Mouse (Mus musculus) lung, postnatal 0 days (tissue): ENCODE measurements around the gene Cep104. TPM values are rescaled to one million over a fixed set of nuclear protein-coding genes. Genes with fewer than 3 reads are reported as not detected.
A peak's percentile ranks its signal among the peaks of the same experiment; 100 is the strongest.

Experiments
- ATAC-seq: fragments of 200-750 bp; cut with Nextera tagmentation; 2 replicates; pipeline ENCODE4 v1.8.0; 2017; ENCODE audit warnings: moderate library complexity
- DNase-seq: peaks from one replicate; pipeline ENCODE4 v3.0.0-alpha.2; 2016; ENCODE audit warnings: low spot score
- H3K27ac ChIP-seq: fragments of 300-500 bp; sonication (generic); 2 replicates; pipeline ENCODE4 v1.5.1; 2014; ENCODE audit warnings: antibody characterized with exemption, mild to moderate bottlenecking, low read length, mixed read lengths
- H3K27me3 ChIP-seq: fragments of 300-500 bp; sonication (generic); replicated peaks from 2 replicates; pipeline ENCODE4 v1.6.1; 2014; ENCODE audit warnings: low read length, mixed read lengths; ENCODE audit not compliant: insufficient read depth
- H3K36me3 ChIP-seq: fragments of 300-500 bp; sonication (generic); 2 replicates; pipeline ENCODE4 v1.6.1; 2014; ENCODE audit warnings: low read length, mixed read lengths; ENCODE audit not compliant: insufficient read depth
- H3K4me1 ChIP-seq: fragments of 300-500 bp; sonication (generic); 2 replicates; pipeline ENCODE4 v1.6.1; 2014; ENCODE audit warnings: antibody characterized with exemption, low read depth, low read length, mixed read lengths; ENCODE audit not compliant: insufficient read depth
- H3K4me2 ChIP-seq: fragments of 300-500 bp; sonication (generic); replicated peaks from 2 replicates; pipeline ENCODE4 v1.6.1; 2014; ENCODE audit warnings: low read depth, mild to moderate bottlenecking, low read length, moderate library complexity, mixed read lengths
- H3K4me3 ChIP-seq: fragments of 300-500 bp; sonication (generic); 2 replicates; pipeline ENCODE4 v1.5.1; 2014; ENCODE audit warnings: low read depth, low read length
- H3K9ac ChIP-seq: fragments of 300-500 bp; sonication (generic); replicated peaks from 2 replicates; pipeline ENCODE4 v1.6.1; 2014; ENCODE audit warnings: low read depth, mild to moderate bottlenecking
- H3K9me3 ChIP-seq: fragments of 300-500 bp; sonication (generic); 2 replicates; pipeline ENCODE4 v1.6.1; 2016; ENCODE audit warnings: low read length, mixed read lengths
- CTCF ChIP-seq: IDR thresholded peaks from 2 replicates; pipeline ENCODE4 v1.5.1; 2016; ENCODE audit warnings: antibody characterized with exemption, mild to moderate bottlenecking
- EP300 ChIP-seq: IDR thresholded peaks from 2 replicates; pipeline ENCODE4 v1.6.1; 2016; ENCODE audit warnings: antibody characterized with exemption, mild to moderate bottlenecking, control low read depth
- WGBS: fragments of 180-500 bp; shearing (Covaris S2); extraction: QIAGEN DNeasy Blood & Tissue Kit; methylation state at CpG from one replicate; pipeline ENCODE4 v1.1.7; 2014; 5-methylcytosine and 5-hydroxymethylcytosine counted together
- polyA plus RNA-seq: library from polyadenylated mRNA; unstranded; fragments of >200 nt; fragmentation: Nextera tagmentation; extraction: Ambion mirVana; gene quantifications from 2 replicates; pipeline ENCODE4 v1.2.1, GENCODE M21; 2015

Cep104 gene
- polyA plus RNA-seq, 1 experiment from 2014 or later, result 9.6 TPM

DNA sequence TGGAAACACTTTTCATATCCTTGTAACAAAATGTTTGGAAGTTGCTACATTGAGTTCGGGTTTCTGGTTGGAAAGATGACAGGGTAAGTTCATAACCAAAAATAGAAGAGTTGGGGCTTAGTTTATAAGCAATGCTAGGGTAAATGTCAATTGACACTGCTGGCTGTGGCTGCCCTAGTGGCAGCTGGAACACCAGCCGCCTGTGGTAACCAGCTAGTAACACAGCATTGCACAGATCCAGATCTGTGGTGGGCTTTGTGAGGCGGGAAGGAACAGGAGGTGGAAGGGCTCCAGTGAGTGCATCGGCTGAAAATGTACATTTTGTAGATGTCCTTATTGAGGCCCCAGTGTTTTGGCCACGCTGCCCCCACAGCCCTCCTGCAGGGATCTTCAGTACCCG, 774 bp downstream of the Cep104 start:
- Histone ChIP-seq H3K27me3 (no peaks in the 10 kb centered on the region), H3K36me3 (peaks cover 8% of the 10 kb centered on the region), H3K4me2 (peak overlapping the region; percentile 76), H3K4me1 (peaks cover 5% of the 10 kb centered on the region; the same call in 1 of the 2 replicates), H3K9me3 (no peaks in the 10 kb centered on the region), H3K27ac (0 out of 2 replicates have a peak overlapping the region, but pooled peaks have one; percentile 58), H3K9ac (peak overlapping the region; percentile 87), H3K4me3 (peak overlapping the region; percentile 89)
- no peak for TF ChIP-seq CTCF
- TF ChIP-seq EP300, result no peak
- ATAC-seq (no peak), DNase-seq (no peak)
- 32% methylated on average over 6 of the region's 6 CpGs for WGBS

DNA sequence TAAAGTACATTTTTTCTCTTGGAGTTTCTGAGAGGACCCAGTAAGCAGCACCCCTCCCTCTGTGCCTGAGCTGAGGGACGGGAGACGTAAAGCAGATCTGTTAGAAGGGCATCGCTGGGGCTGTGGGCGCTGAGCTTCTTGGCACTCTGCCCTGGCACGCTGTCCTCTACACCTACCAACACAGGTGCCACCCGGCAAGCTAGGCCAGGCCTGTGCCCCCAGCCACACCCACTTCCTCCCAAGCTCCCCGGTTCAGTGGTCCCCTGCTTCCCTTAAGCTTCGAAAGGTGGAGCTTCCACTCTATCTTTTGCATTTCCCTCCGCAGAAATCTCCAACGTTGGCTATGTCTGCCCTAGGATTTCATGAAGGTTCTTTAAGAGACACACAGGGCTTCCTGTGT, 4.2 kb downstream of the Cep104 start:
- ATAC-seq (no peak), DNase-seq (no peak)
- no peak for TF ChIP-seq EP300
- no peak for TF ChIP-seq CTCF
- peaks cover 17% of the 10 kb centered on the region for H3K36me3 ChIP-seq
- 85% methylated on average over 10 of the region's 10 CpGs for WGBS
- no peak overlapping the region for H3K9ac ChIP-seq
- H3K4me3 ChIP-seq, result no peak overlapping the region
- no peaks in the 10 kb centered on the region for H3K27me3 ChIP-seq
- no peak overlapping the region for H3K4me2 ChIP-seq
- H3K9me3 ChIP-seq, result no peaks in the 10 kb centered on the region
- no peak overlapping the region for H3K27ac ChIP-seq
- H3K4me1 ChIP-seq, result peaks cover 5% of the 10 kb centered on the region; the same call in 1 of the 2 replicates

DNA sequence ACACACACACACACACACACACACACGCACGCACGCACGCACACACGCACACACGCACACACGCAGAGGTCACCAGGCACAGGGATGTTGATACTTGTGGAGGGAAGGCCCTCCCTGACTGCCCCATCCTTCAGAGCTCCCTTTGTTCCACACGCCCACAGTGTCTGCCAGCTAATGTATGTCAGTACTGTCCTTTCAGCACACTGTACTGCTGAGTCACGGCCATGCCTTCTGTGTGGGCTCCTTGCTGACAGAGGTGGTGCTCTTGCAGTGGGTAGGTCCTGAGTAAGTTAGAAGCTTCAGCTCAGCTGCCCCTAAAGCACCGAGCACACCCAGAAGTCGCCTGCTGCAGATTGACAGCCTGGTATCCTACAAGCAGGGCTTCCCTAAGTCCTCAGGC, 5.5 kb downstream of the Cep104 start:
- no peaks in the 10 kb centered on the region for H3K9me3 ChIP-seq
- H3K4me2 ChIP-seq, result no peak overlapping the region
- H3K4me3 ChIP-seq, result no peak overlapping the region
- no peak for TF ChIP-seq CTCF
- H3K4me1 ChIP-seq, result peaks cover 5% of the 10 kb centered on the region; the same call in 1 of the 2 replicates
- no peak overlapping the region for H3K27ac ChIP-seq
- H3K27me3 ChIP-seq, result no peaks in the 10 kb centered on the region
- no peak for ATAC-seq
- peaks cover 29% of the 10 kb centered on the region for H3K36me3 ChIP-seq
- no peak overlapping the region for H3K9ac ChIP-seq
- 94% methylated on average over 11 of the region's 11 CpGs for WGBS
- DNase-seq, result no peak

DNA sequence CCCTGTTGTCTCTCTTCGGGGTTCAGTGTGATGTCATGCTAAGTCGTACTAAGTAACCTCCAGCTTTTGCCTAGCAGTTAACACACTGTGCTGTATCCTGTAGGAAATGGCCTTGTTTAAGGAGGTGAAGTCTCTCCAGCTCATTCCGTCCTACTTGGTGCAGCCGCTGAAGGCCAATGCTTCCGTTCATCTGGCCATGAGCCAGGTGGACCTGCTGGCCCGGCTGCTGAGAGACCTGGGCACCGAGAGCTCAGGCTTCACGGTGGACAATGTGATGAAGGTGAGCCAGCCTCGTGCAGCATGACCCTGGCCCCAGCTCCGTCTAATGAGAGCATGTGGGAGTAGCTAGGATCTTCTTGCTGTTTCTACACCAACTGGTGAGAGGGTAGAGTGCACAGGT, 17.7 kb downstream of the Cep104 start:
- no peak for TF ChIP-seq CTCF
- no peak for TF ChIP-seq EP300
- no peak overlapping the region for H3K4me2 ChIP-seq
- no peaks in the 10 kb centered on the region for H3K9me3 ChIP-seq
- no peak overlapping the region for H3K27ac ChIP-seq
- no peaks in the 10 kb centered on the region for H3K27me3 ChIP-seq
- no peaks in the 10 kb centered on the region for H3K4me1 ChIP-seq
- no peak overlapping the region for H3K4me3 ChIP-seq
- WGBS, result 85% methylated on average over 10 of the region's 10 CpGs
- DNase-seq, result no peak
- H3K9ac ChIP-seq, result no peak overlapping the region
- no peak for ATAC-seq
- peaks cover 39% of the 10 kb centered on the region for H3K36me3 ChIP-seq

DNA sequence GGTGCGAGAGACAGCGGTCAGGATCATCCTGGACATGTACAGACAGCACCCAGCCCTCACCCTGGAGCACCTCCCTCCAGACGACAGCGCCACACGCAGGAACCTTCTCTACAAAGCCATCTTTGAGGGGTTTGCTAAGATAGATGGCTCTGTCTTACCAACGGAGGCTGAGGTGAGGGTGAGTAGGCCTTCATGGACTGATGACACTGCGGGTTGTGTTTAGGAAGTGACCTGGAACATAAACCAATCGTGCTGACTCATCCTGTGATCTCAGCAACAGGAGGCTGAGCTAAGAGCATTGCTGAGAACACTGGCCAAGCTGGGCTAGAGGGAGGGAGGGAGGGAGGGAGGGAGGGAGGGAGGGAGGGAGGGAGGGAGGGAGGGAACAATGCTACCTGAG, 18.5 kb downstream of the Cep104 start:
- peaks cover 44% of the 10 kb centered on the region for H3K36me3 ChIP-seq
- no peaks in the 10 kb centered on the region for H3K27me3 ChIP-seq
- no peak overlapping the region for H3K9ac ChIP-seq
- H3K4me3 ChIP-seq, result no peak overlapping the region
- no peak for TF ChIP-seq EP300
- no peak for TF ChIP-seq CTCF
- H3K4me2 ChIP-seq, result no peak overlapping the region
- no peaks in the 10 kb centered on the region for H3K4me1 ChIP-seq
- H3K9me3 ChIP-seq, result no peaks in the 10 kb centered on the region
- ATAC-seq, result no peak
- WGBS, result 91% methylated on average over 8 of the region's 8 CpGs
- no peak for DNase-seq
- H3K27ac ChIP-seq, result no peak overlapping the region

DNA sequence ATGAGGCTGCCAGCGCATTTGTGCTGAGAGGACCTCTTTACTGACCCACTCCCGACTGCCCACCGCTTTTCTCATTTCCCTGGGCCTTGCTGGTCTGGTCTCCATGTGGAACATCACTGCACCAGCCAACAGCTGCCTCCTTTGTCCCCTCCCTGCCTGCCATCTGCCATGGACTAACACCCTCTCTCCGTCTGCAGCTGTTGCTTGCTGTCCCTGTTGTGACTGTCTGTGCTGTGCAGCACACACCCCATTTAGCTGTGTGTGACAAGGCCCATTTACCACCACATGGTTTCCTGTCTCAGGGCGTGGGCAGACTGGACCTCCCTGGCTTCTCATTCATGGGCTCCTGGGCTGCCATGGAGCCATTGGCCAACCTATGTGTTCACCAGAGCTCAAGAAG, 30.5 kb downstream of the Cep104 start:
- DNase-seq, result no peak
- WGBS, result 96% methylated on average over 5 of the region's 5 CpGs
- Histone ChIP-seq H3K36me3 (peaks cover 13% of the 10 kb centered on the region; the same call in 1 of the 2 replicates), H3K4me2 (no peak overlapping the region), H3K27ac (no peak overlapping the region), H3K27me3 (no peaks in the 10 kb centered on the region), H3K9ac (no peak overlapping the region), H3K4me1 (no peaks in the 10 kb centered on the region), H3K9me3 (no peaks in the 10 kb centered on the region), H3K4me3 (no peak overlapping the region)
- TF ChIP-seq EP300, result no peak
- TF ChIP-seq CTCF, result no peak
- ATAC-seq, result no peak

DNA sequence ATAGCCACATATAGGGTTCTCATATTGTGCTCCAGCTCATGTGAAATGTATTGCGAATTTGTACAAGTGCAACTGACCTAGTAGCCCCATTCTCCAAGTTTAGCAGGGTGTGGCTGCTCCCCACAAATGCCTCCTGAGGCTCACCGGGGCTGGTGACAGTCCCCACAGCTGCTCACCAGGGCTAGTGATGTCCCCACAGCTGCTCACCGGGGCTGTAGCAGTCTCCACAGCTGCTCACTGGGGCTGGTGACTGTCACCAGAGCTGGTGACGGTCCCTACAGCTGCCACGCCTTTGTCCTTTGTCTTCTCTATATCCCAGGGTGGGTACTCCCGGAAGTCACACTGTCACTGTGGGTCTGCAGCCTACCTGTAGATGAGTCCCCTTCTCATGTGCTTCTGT, 31.3 kb downstream of the Cep104 start:
- ATAC-seq (no peak), DNase-seq (no peak)
- 0 out of 2 replicates have a peak, but pooled peaks cover 4% of the 10 kb centered on the region for H3K4me1 ChIP-seq
- H3K36me3 ChIP-seq, result peaks cover 13% of the 10 kb centered on the region; the same call in 1 of the 2 replicates
- no peak overlapping the region for H3K27ac ChIP-seq
- H3K9me3 ChIP-seq, result no peaks in the 10 kb centered on the region
- H3K27me3 ChIP-seq, result no peaks in the 10 kb centered on the region
- no peak overlapping the region for H3K4me2 ChIP-seq
- 87% methylated on average over 6 of the region's 6 CpGs for WGBS
- H3K4me3 ChIP-seq, result no peak overlapping the region
- TF ChIP-seq CTCF, result no peak
- TF ChIP-seq EP300, result no peak
- H3K9ac ChIP-seq, result no peak overlapping the region
